Mouse (Mus musculus) adrenal gland, postnatal 36 days (tissue): Measurements from ENCODE around the gene Sh2d6. TPM values are rescaled to one million over a fixed set of nuclear protein-coding genes. Genes with fewer than 3 reads are reported as not detected.

ENCODE experiments used
- total RNA-seq, 2 experiments: library from RNA; stranded (reverse); gene quantifications; 2 replicates each; pipeline ENCODE4 v1.2.3; 2021

The Sh2d6 gene
- total RNA-seq, 2 experiments from 2014 or later: 0.40 TPM; not detected in 1

Other genes starting within 250 kb of the Sh2d6 start
- not detected for gene Sftpb, start 217.1 kb downstream of the Sh2d6 start, total RNA-seq
- gene Usp39, start 176.5 kb downstream of the Sh2d6 start, total RNA-seq: 10 to 100 TPM; 29.5 to 35.1 TPM
- 10 to 100 TPM; 24.1 to 30.5 TPM for gene 0610030E20Rik, start 174.4 kb downstream of the Sh2d6 start, total RNA-seq
- gene Tmem150a, start 166.3 kb downstream of the Sh2d6 start, total RNA-seq: 10 to 100 TPM; 19.5 to 22.5 TPM
- gene Rnf181, start 154.8 kb downstream of the Sh2d6 start, total RNA-seq: 100 to 1,000 TPM; 258 to 471 TPM
- gene Vamp5, start 141.2 kb downstream of the Sh2d6 start, total RNA-seq: 10 to 100 TPM; 35.1 to 38.5 TPM
- 100 to 1,000 TPM; 104 to 156 TPM for gene Vamp8, start 131.0 kb downstream of the Sh2d6 start, total RNA-seq
- 10 to 100 TPM; 49.4 to 69.6 TPM for gene Ggcx, start 107.4 kb downstream of the Sh2d6 start, total RNA-seq
- gene Mat2a, start 82.1 kb downstream of the Sh2d6 start, total RNA-seq: 100 to 1,000 TPM; 227 to 350 TPM
- gene Capg, start 22.7 kb upstream of the Sh2d6 start, total RNA-seq: 10 to 100 TPM; 41.3 to 45.5 TPM
- 10 to 100 TPM; 16.0 to 17.4 TPM for gene Elmod3, start 76.7 kb upstream of the Sh2d6 start, total RNA-seq
- 100 to 1,000 TPM; 295 to 376 TPM for gene Retsat, start 76.8 kb upstream of the Sh2d6 start, total RNA-seq
- 100 to 1,000 TPM; 222 to 238 TPM for gene Tgoln1, start 95.3 kb upstream of the Sh2d6 start, total RNA-seq